Mouse (Mus musculus): ENCODE measurements around the gene D630036H23Rik. TPM values are rescaled to one million over a fixed set of nuclear protein-coding genes. Genes with fewer than 3 reads are reported as not detected.
A peak's percentile ranks its signal among the peaks of the same experiment; 100 is the strongest.
"Not testable (repeated sequence)": the region's sequence is repeated elsewhere in the genome, so short reads cannot be mapped to it uniquely, and the experiment has no call there.

Gene D630036H23Rik
- polyA plus RNA-seq (2015; fragmentation: Nextera tagmentation; extraction: Ambion mirVana): 2.8 and 3.1 TPM in 2 replicates

GRCm38 (mm10) chr12:36381441-36382340 is at the start of gene D630036H23Rik, which contains the start of gene Ispd:
Gene D630036H23Rik, minus strand, starts transcription at chr12:36382181.
Gene Ispd, plus strand, starts transcription at chr12:36381450.
- Histone ChIP-seq H3K4me1 (peaks cover 23% of the 10 kb centered on the region), H3K4me2 (replicated peaks) (peak within 1 kb of the TSS; percentile 63), H3K4me3 (replicated peaks) (peak within 1 kb of the TSS; percentile 65), H3K9me3 (replicated peaks) (no peaks in the 10 kb centered on the region), H3K36me3 (no peaks in the 10 kb centered on the region), H3K27me3 (no peaks in the 10 kb centered on the region), H3K9ac (peak within 1 kb of the TSS; percentile 83), H3K27ac (replicated peaks) (peak within 1 kb of the TSS; percentile 96)
- WGBS: under 1% methylated on average over 64 of the region's 64 CpGs
- peak; percentile 89 for ATAC-seq (ENCODE audit: insufficient number of reproducible peaks, low FRiP score, low TSS enrichment, low read depth)

GRCm38 (mm10) chr12:36426163-36427045 is 44.4 kb upstream of the D630036H23Rik start:
- H3K4me2 ChIP-seq (replicated peaks): no peak overlapping the region
- WGBS: 51% methylated on average over 15 of the region's 15 CpGs
- H3K27ac ChIP-seq (replicated peaks): 0 out of 2 replicates have a peak overlapping the region, but pooled peaks have one; percentile 19
- 0 out of 2 replicates have a peak, but pooled peaks cover 5% of the 10 kb centered on the region for H3K4me1 ChIP-seq
- H3K9me3 ChIP-seq (replicated peaks): no peaks in the 10 kb centered on the region
- no peaks in the 10 kb centered on the region for H3K36me3 ChIP-seq
- no peaks in the 10 kb centered on the region for H3K27me3 ChIP-seq
- no peak overlapping the region for H3K4me3 ChIP-seq (replicated peaks)
- peak; percentile 54 for ATAC-seq (ENCODE audit: insufficient number of reproducible peaks, low FRiP score, low TSS enrichment, low read depth)
- H3K9ac ChIP-seq: no peak overlapping the region

- Histone ChIP-seq H3K9ac (no peak overlapping the region), H3K4me2 (replicated peaks) (no peak overlapping the region), H3K9me3 (replicated peaks) (no peaks in the 10 kb centered on the region), H3K27me3 (no peaks in the 10 kb centered on the region), H3K27ac (replicated peaks) (no peak overlapping the region), H3K4me3 (replicated peaks) (no peak overlapping the region), H3K36me3 (no peaks in the 10 kb centered on the region), H3K4me1 (0 out of 2 replicates have a peak, but pooled peaks cover 5% of the 10 kb centered on the region)
- no peak for ATAC-seq (ENCODE audit: insufficient number of reproducible peaks, low FRiP score, low TSS enrichment, low read depth)
- 88% methylated on average over 7 of the region's 7 CpGs for WGBS
Measured at GRCm38 (mm10) chr12:36425258-36425657, 43.3 kb upstream of the D630036H23Rik start.

DNA sequence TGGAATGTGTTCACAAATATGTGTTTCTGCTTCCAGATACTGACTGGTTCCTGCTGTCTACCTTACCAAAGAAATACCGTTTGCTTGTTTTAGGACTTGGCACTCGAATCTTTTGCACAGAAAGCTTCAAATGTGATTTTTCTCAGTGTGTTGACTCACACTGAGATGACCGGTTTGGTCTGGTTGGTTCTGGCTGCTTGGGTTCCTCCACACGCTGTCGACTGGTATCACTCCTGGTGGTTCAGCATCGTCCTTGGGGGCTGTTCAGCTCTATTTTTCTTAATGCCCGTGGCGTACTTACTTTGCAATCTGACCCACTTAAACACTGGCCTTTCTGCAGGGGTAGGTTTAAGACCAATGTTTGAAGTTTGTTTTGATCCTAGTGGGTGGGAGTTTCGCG is 41.7 kb upstream of the D630036H23Rik start:
- no peak for ATAC-seq (ENCODE audit: insufficient number of reproducible peaks, low FRiP score, low TSS enrichment, low read depth)
- Histone ChIP-seq H3K4me3 (replicated peaks) (no peak overlapping the region), H3K36me3 (no peaks in the 10 kb centered on the region), H3K27ac (replicated peaks) (peak overlapping the region; percentile 51; the same call in 1 of the 2 replicates), H3K4me2 (replicated peaks) (no peak overlapping the region), H3K4me1 (0 out of 2 replicates have a peak, but pooled peaks cover 5% of the 10 kb centered on the region), H3K27me3 (no peaks in the 10 kb centered on the region), H3K9me3 (replicated peaks) (no peaks in the 10 kb centered on the region), H3K9ac (no peak overlapping the region)
- WGBS: 42% methylated on average over 10 of the region's 10 CpGs

- no peak overlapping the region for H3K4me3 ChIP-seq (replicated peaks)
- H3K27ac ChIP-seq (replicated peaks): peak overlapping the region; percentile 55; the same call in 1 of the 2 replicates
- peaks cover 14% of the 10 kb centered on the region for H3K36me3 ChIP-seq
- no peaks in the 10 kb centered on the region for H3K27me3 ChIP-seq
- H3K9ac ChIP-seq: no peak overlapping the region
- H3K9me3 ChIP-seq (replicated peaks): no peaks in the 10 kb centered on the region
- no peaks in the 10 kb centered on the region for H3K4me1 ChIP-seq
- ATAC-seq (ENCODE audit: insufficient number of reproducible peaks, low FRiP score, low TSS enrichment, low read depth): no peak; the same call in 1 of the 2 replicates
- 40% methylated on average over 2 of the region's 2 CpGs for WGBS
- no peak overlapping the region for H3K4me2 ChIP-seq (replicated peaks)
Measured at GRCm38 (mm10) chr12:36395115-36395514, 13.1 kb upstream of the D630036H23Rik start.

DNA sequence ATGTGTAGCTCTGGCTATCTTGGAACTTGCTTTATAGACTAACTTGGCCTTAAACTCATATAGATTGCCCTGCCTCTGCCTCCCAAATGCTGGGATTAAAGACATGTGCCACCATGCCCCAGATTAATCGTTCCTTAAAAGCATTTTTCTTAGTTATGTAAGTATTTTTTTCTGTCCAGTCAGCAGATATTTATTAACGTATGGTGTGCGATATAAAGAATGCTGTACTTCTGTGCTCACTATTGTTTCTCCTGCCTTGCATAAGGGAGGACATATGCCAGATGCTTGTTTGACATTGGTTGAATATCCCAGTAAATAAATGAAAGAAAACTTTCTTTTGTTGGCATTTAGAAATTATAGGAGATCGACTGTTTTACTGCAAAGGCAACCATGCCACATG is 5.0 kb upstream of the D630036H23Rik start:
- Histone ChIP-seq H3K9me3 (replicated peaks) (no peaks in the 10 kb centered on the region), H3K27ac (replicated peaks) (no peak overlapping the region), H3K36me3 (peaks cover 4% of the 10 kb centered on the region; the same call in 1 of the 2 replicates), H3K4me2 (replicated peaks) (no peak overlapping the region), H3K4me1 (peaks cover 14% of the 10 kb centered on the region), H3K27me3 (no peaks in the 10 kb centered on the region), H3K4me3 (replicated peaks) (no peak overlapping the region), H3K9ac (no peak overlapping the region)
- ATAC-seq (ENCODE audit: insufficient number of reproducible peaks, low FRiP score, low TSS enrichment, low read depth): no peak
- 84% methylated on average over 4 of the region's 4 CpGs for WGBS

GRCm38 (mm10) chr12:36385386-36385785 is 3.4 kb upstream of the D630036H23Rik start:
- peaks cover 23% of the 10 kb centered on the region for H3K4me1 ChIP-seq
- no peaks in the 10 kb centered on the region for H3K27me3 ChIP-seq
- H3K36me3 ChIP-seq: no peaks in the 10 kb centered on the region
- ATAC-seq (ENCODE audit: insufficient number of reproducible peaks, low FRiP score, low TSS enrichment, low read depth): no peak
- WGBS: 21% methylated on average over 6 of the region's 6 CpGs
- H3K4me2 ChIP-seq (replicated peaks): no peak overlapping the region
- H3K27ac ChIP-seq (replicated peaks): peak overlapping the region; percentile 31; the same call in 1 of the 2 replicates
- H3K4me3 ChIP-seq (replicated peaks): no peak overlapping the region
- no peaks in the 10 kb centered on the region for H3K9me3 ChIP-seq (replicated peaks)
- H3K9ac ChIP-seq: no peak overlapping the region

DNA sequence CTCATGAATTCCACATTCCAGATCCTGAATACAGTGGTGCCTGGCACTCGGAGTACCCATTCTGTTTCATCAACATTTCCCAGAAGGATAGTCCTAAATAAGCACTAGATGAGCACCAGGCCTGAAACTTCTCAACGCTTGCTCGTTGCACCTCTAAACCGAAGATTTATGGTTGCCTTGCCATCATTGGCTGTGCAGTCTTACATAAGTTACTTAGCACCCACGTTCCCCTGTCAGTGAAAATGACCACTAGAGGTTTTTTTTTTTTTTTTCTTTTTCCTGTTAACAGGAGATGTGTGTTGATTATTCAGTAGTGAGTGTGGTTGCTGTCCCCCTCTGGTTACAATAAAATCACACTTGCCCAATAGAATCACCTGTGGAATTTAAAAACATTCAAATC is 1.2 kb downstream of the D630036H23Rik start:
- H3K27ac ChIP-seq (replicated peaks): peak overlapping the region; percentile 96; the same call in 1 of the 2 replicates

DNA sequence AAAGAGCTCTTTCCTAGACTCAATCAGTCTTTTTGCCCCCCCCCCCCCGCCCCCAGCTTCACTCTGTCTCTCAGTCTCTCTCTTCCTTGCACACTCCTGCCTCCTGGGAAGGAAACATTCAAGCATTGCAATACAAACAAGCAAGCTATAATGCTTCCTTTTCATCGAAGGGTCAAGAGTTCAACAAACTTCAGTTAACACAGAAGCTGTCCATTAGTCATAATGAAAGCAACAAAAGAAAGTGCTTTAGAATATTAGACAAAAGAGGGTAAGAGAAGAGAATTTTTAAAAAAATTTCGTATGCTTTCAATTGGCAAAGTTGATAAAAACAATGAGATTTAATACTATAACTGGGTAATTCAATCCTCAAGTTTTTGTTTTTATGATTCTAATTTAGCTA is 1.7 kb downstream of the D630036H23Rik start:
- Histone ChIP-seq H3K27ac (replicated peaks) (no peak overlapping the region), H3K4me2 (replicated peaks) (no peak overlapping the region), H3K36me3 (no peaks in the 10 kb centered on the region), H3K9me3 (replicated peaks) (no peaks in the 10 kb centered on the region), H3K4me1 (peaks cover 18% of the 10 kb centered on the region), H3K4me3 (replicated peaks) (no peak overlapping the region), H3K9ac (no peak overlapping the region), H3K27me3 (no peaks in the 10 kb centered on the region)
- no peak for ATAC-seq (ENCODE audit: insufficient number of reproducible peaks, low FRiP score, low TSS enrichment, low read depth)
- WGBS: 39% methylated on average over 3 of the region's 3 CpGs

More for the DNA sequence above, 1.2 kb downstream of the D630036H23Rik start:
- Histone ChIP-seq H3K36me3 (no peaks in the 10 kb centered on the region), H3K9ac (no peak overlapping the region; the same call in 1 of the 2 replicates), H3K4me1 (peaks cover 18% of the 10 kb centered on the region), H3K4me2 (replicated peaks) (no peak overlapping the region), H3K9me3 (replicated peaks) (no peaks in the 10 kb centered on the region), H3K4me3 (replicated peaks) (no peak overlapping the region), H3K27me3 (no peaks in the 10 kb centered on the region)
- no peak for ATAC-seq (ENCODE audit: insufficient number of reproducible peaks, low FRiP score, low TSS enrichment, low read depth)
- 71% methylated on average over 5 of the region's 5 CpGs for WGBS

GRCm38 (mm10) chr12:36376391-36376790 is 5.6 kb downstream of the D630036H23Rik start:
- H3K9ac ChIP-seq; ATAC-seq (ENCODE audit: insufficient number of reproducible peaks, low FRiP score, low TSS enrichment, low read depth); H3K4me1 ChIP-seq; H3K27ac ChIP-seq (replicated peaks); H3K4me3 ChIP-seq (replicated peaks); H3K4me2 ChIP-seq (replicated peaks); H3K36me3 ChIP-seq; H3K27me3 ChIP-seq; H3K9me3 ChIP-seq (replicated peaks): not testable (repeated sequence)
- WGBS: 74% methylated on average over 3 of the region's 4 CpGs

All from embryonic facial prominence, embryonic 15.5 days (tissue).